Mouse (Mus musculus): Measurements from ENCODE around the gene Kiss1r.

Gene Kiss1r

GRCm38 (mm10) chr10:79968181-79968580 is 51.4 kb downstream of the Kiss1r start:
- in situ Hi-C loops (cut with MboI, MseI): no loop called here

DNA sequence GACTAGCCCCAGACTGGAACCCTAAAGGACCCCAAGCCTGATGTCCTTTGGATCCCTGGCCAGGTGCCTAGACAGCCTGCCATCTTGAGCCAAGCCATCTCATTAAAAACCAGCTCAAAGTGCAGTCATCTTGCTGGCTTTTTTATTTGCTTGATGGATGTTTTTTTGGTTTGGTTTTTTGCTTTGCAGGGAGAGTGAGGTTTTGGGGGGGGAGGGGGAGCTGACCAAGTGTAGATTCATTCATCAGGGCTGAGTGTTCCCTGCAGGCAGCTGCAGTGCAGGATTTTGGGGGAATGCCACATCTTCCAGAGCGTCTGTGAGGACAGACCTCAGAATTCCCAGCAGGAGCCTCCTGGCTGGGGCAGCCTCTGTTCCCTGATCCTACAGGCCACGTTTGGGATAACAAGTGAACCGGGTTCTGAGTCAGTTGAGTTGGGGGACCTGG is 52.4 kb downstream of the Kiss1r start:
- in situ Hi-C loops (cut with MboI, MseI): no loop called here

DNA sequence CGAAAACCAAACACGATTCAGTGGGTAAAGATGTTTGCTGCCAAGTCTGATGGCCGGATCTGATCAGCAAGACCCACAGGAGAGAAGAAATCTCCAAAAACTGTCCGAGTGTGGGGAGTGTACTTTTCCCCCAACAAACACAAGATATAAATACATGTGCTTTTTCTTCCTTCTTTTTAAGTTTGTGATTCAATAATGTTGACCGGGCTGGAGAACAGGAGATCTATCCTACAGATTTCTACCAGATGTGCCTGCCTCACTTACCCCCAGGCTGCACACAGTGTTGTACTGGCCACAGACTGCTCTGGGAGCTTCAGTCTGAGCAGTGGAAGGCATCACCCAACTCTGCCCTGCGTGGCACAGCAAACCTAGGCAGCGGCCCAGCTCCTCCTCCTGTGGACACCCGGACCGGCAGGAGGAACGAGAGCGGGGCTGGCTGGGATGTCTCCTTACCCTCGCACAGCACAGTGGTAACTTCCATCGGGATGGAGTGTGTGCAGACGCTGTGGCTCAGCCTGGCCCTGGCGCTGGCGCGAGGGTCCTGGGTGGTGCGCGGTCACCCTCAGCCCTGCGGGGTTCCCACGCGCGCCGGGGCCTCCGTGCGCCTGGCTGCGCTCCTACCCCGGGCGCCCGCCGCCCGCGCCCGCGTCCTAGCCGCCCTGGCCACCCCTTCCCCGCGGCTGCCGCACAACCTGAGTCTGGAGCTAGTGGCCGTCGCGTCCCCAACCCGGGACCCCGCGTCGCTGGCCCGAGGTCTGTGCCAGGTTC is 53.8 kb downstream of the Kiss1r start, which contains the start of gene Grin3b:
Gene Grin3b (plus strand): TSS at position 301 of the 768 bp plus-strand sequence.
- in situ Hi-C loops (cut with MboI, MseI): no loop called here

- in situ Hi-C loops (cut with MboI, MseI): no loop called here
These were observed 54.4 kb downstream of the Kiss1r start for GRCm38 (mm10) chr10:79971183-79971497.

All from T-helper 1 cell (primary cell).